Mouse (Mus musculus) heart, postnatal 4 days (tissue): Measurements from ENCODE around the gene Acp5. TPM values are rescaled to one million over a fixed set of nuclear protein-coding genes. Genes with fewer than 3 reads are reported as not detected.

Experiments used
- DNase-seq: peaks from one replicate; pipeline ENCODE4 v3.0.0; 2021
- microRNA-seq, 2 experiments: library from miRNA; unstranded; fragments of <30 nt; microRNA quantifications; one replicate each; pipeline ENCODE4 v1.2.0; 2021 to 2022
- total RNA-seq, 2 experiments: library from RNA; stranded (reverse); gene quantifications; 2 replicates each; pipeline ENCODE4 v1.2.3; 2021

The Acp5 gene
- total RNA-seq, 2 experiments from 2014 or later: 0.71 to 1.6 TPM

DNA sequence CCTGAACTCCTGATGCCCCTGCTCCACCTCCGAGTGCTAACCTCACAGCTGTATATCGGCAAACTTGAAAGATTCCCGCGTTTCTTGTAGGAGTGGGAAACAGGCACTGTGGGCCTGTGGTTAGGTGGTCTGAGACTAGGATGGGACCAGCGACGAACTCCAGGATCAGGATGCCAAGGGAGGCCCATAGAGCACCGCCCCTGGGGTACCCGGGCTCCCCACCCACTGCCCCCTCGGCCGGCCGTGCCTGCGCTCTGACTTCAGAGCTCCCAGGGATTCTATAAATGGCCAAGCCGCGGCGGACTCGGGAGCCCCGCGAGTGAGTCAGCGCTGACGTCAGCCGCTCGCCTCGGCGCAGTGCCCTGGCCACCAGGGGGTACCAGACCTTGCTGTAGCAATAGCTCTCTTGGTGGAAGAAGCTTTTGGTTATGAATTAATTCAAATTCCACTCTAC lies 39.6 kb downstream of the Acp5 start:
- DNase-seq: peak; percentile 95

DNA sequence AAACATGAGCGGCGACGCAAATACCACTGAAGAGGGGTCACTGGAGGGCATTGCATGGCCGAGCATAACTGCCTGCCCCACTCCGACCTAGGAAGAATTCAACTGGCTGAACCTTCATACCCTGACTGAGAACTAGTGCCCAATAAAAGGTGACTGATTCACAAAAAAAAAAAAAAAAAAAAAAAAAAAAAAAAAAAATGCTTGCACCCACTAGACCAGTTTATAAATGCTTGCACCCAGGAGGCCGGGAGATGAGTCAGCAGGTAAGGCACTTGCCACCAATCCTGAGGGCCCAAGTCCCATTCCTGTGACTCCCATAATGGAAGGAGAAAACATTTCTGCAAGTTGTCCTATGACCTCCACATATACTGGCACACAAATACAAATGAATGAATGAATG lies 42.8 kb downstream of the Acp5 start:
- DNase-seq: no peak

DNA sequence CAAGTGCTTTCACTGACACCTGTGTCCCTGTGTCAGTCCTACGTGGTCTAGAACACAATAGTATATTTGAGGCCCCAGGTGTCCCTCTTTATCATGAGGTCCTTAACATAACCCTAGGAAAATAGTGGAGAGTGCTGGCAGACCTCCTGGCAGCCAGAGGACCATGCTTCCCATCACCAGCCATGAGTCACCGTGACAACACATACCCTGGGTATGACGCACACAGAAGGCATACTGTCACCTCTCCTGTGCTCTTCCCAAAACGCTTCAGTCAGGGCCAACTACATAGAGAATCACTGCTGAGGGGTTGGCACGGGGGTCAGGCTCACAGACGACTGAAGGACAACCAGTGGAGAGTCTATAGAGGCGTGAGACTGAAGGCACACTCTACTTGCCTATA lies 45.5 kb downstream of the Acp5 start:
- no peak for DNase-seq

DNA sequence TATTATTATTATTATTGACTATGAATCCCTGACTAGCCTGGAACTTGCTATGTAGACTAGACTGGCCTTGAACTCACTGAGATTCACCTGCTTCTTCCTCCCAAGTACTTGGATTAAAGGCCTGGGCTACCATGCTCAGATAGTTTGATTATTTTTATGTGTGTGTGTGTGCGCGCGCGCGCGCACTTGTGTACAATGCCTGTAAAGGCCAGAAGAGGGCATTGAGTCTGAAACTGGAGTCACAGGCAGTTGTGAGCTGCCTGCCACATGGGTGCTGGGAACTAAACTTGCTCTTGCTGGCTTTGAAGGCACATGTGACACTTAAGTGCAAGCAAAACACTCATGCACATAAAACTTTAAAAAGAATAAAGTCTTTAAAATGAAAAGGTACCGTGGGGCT lies 46.2 kb downstream of the Acp5 start:
- no peak for DNase-seq

DNA sequence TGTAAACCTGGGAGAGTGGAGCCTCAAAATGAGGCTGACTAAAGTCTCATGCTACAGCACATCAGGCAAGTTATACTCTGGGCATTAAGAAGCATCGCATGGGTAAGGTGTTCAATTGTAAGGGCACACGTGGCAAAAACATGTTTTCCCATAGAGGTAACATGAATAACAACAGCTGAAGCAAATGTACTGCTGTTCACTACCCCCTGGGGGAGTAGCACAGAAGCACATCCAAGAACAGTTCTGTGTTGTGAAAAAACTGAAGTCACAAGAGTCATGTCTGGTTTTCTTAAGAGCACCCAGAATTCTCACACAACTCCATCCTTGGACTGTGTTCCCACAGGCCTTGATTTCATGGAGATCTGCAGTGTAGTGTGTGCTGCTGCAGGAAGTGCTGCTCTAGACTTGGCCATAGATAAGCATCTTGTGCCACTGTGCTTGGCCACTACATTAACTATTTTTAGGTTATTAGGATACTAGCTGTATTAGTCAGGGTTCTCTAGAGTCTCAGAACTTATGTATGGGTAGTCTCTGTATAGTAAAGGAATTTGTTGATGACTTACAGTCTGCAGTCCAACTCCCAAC lies 48.4 kb downstream of the Acp5 start:
- DNase-seq: no peak

DNA sequence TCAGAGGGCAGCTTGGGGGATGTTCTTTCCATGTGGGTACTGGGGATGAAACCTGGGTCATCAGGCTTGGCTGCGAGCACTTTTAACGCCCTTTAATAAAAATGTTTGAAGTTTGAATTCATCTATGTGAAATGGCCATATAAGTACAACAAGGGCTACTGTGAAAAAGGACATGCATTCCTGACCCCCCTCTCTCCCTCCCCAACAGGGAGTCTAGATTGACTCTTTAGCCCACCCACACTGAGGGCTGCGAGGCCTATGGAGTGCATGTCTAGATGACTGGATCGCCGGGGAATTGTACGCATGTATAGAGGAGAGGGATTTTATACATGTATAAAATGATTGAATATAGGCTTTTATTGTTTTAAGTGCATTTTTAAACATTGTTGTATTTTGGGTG lies 49.5 kb downstream of the Acp5 start:
- no peak for DNase-seq

DNA sequence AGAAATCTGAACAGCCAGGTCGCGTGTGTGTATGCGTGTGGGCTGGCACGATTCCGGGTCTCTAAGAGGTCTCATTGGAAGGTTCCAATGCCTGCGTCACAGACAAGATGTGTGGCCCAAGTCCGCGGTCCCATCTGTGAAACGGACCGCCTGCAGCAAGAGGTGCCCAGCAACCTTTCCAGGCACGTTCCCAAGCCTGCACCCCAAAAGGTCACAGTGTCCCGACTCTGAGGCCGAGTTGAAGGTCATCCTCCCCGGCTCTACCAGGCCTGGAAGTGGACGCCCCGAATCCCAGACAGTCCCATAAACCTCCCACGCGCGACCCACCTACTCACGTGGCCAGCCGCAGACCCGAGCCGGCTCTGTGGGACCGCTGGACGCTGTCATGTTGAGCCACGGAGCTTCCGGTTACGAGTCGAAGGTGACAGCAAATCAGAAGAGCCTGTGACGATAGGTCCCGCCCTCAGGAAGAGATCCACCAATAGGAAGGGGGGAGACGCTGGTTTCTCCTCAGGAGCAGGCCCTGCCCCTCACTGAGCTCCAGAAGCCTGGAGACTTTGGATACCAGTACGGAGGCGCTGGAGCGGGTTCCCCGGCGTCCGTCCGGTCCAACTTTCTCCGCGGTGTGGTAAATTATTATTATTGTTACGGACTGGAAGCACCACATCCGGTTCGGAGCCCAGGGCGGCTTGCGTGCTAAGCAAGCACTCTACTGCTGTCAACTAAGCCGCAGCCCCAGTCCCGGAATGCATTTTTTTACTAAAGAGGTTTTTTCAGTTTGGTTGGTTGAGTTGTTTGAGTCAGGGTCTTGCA lies 50.3 kb downstream of the Acp5 start, which contains the start of gene Ecsit:
Gene Ecsit (minus strand): TSS at position 417 of the 813 bp plus-strand sequence.
- DNase-seq: peak; percentile 94

DNA sequence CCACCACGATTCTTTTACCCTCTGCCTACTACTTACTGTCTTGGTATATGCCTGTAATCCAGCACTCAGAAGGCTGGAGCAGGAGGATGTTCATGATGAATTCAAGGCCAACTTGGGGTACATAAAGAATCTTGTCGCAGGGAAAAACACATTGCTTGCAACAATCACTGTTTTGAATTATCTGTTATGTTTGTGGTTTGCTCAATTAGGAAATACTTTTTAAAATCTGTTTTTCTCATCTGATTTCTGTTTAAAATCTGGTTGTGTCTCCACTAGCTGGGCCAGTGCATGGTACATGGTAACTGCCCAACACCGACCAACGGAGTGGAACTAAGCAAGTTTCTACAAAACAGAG lies 50.9 kb downstream of the Acp5 start:
- no peak for DNase-seq

Small RNAs within 50 kb of the gene (microRNA-seq; reads per million reads assigned to microRNA genes)
- 0.82 to 1.4 reads per million in 2 experiments for gene Mir7084

Other genes with a start within 250 kb of the Acp5 start
- gene Rab3d, start 217.5 kb downstream of the Acp5 start, total RNA-seq: 10 to 100 TPM in 1 of 2 experiments, 1 to 10 TPM in 1; 8.9 to 10.3 TPM
- 1 to 10 TPM in 1 of 2 experiments, under 1 TPM in 1; 0.83 to 1.2 TPM for gene Ccdc159, start 208.2 kb downstream of the Acp5 start, total RNA-seq
- 10 to 100 TPM; 20.1 to 21.3 TPM for gene Tmem205, start 208.2 kb downstream of the Acp5 start, total RNA-seq
- gene Plppr2, start 198.7 kb downstream of the Acp5 start, total RNA-seq: 1 to 10 TPM; 3.0 to 3.1 TPM
- gene Swsap1, start 180.0 kb downstream of the Acp5 start, total RNA-seq: 1 to 10 TPM; 8.8 to 9.0 TPM
- gene Epor, start 172.2 kb downstream of the Acp5 start, total RNA-seq: 1 to 10 TPM; 1.7 to 2.1 TPM
- under 1 TPM; 0.71 to 0.97 TPM for gene Rgl3, start 146.3 kb downstream of the Acp5 start, total RNA-seq
- not detected for gene Ccdc151, start 133.1 kb downstream of the Acp5 start, total RNA-seq
- 10 to 100 TPM; 69.8 to 73.7 TPM for gene Prkcsh, start 132.9 kb downstream of the Acp5 start, total RNA-seq
- under 1 TPM; 0.47 to 0.52 TPM for gene Elavl3, start 83.7 kb downstream of the Acp5 start, total RNA-seq
- gene Gm49318, start 64.5 kb downstream of the Acp5 start, total RNA-seq: under 1 TPM in 1 of 2 experiments, not detected in 1; 0.92 TPM
- gene Zfp653, start 64.3 kb downstream of the Acp5 start, total RNA-seq: 1 to 10 TPM; 8.4 to 9.0 TPM
- gene Ecsit, start 50.3 kb downstream of the Acp5 start, total RNA-seq: 10 to 100 TPM; 69.4 to 69.6 TPM
- 10 to 100 TPM; 38.1 to 39.3 TPM for gene Cnn1, start 36.5 kb downstream of the Acp5 start, total RNA-seq
- 10 to 100 TPM; 60.1 to 63.4 TPM for gene Elof1, start 18.5 kb downstream of the Acp5 start, total RNA-seq
- 10 to 100 TPM; 31.0 to 31.9 TPM for gene Pigyl, start 21.1 kb upstream of the Acp5 start, total RNA-seq
- under 1 TPM; 0.14 to 0.18 TPM for gene Zfp872, start 52.4 kb upstream of the Acp5 start, total RNA-seq
- gene Zfp809, start 90.0 kb upstream of the Acp5 start, total RNA-seq: 10 to 100 TPM; 28.1 to 28.4 TPM
- gene Zfp599, start 124.2 kb upstream of the Acp5 start, total RNA-seq: 1 to 10 TPM; 2.0 to 2.5 TPM
- 10 to 100 TPM; 15.5 to 16.0 TPM for gene Zfp810, start 171.9 kb upstream of the Acp5 start, total RNA-seq